ENCODE assay signal across 8 mouse cellular contexts in genomic region chr12:110845131-110845880, GRCm38 (mm10). TPM values are rescaled to one million over a fixed set of nuclear protein-coding genes. Genes with fewer than 3 reads are reported as not detected.
DNase-seq lines count a peak whose midpoint lies in the region; ATAC-seq and TF ChIP-seq lines count a peak whose summit lies in the region.

No protein-coding gene starts in this region.

- peak; percentile 65 for DNase-seq in CD4-positive helper T cell, adult 2 months (ENCODE audit: low read depth, low spot score)
- peak; percentile 96 for DNase-seq in c-Kit-negative CD71-positive TER-119-positive erythroid progenitor cells, embryonic 14.5 days (ENCODE audit: low read depth, low spot score)
- peak; percentile 94 for DNase-seq in fibroblast of lung, adult 2 months (ENCODE audit: low read depth)
- DNase-seq in kidney, postnatal 25 days = peak; percentile 95 to 97
- DNase-seq in liver, embryonic 14.5 days (ENCODE audit: low read depth in 3 of 3, low spot score in 3 of 3) = peak; percentile 92 to 94 (median 92)
- peak; percentile 92 for DNase-seq in neural tube, embryonic 11.5 days (ENCODE audit: low spot score)
- DNase-seq in stomach, postnatal 0 days (ENCODE audit: low spot score) = peak; percentile 98

- no peaks in the 10 kb centered on the region for H3K9me3 ChIP-seq in heart, embryonic 14.5 days (ENCODE audit: control insufficient read depth, low read length)
- no peaks in the 10 kb centered on the region for H3K9me3 ChIP-seq in liver, embryonic 14.5 days (ENCODE audit: control insufficient read depth, low read length)
- no peaks in the 10 kb centered on the region for H3K9me3 ChIP-seq in neural tube, embryonic 11.5 days (ENCODE audit: control insufficient read depth, low read length)
- no peaks in the 10 kb centered on the region for H3K9me3 ChIP-seq in stomach, postnatal 0 days (ENCODE audit: control insufficient read depth, low read length)

- H3K27me3 ChIP-seq in heart, embryonic 14.5 days (ENCODE audit: control insufficient read depth, insufficient read depth, low read length) = no peaks in the 10 kb centered on the region
- H3K27me3 ChIP-seq in liver, embryonic 14.5 days (ENCODE audit: control insufficient read depth, insufficient read depth, low read length) = no peaks in the 10 kb centered on the region
- H3K27me3 ChIP-seq in neural tube, embryonic 11.5 days (ENCODE audit: control insufficient read depth, insufficient read depth, low read length) = peaks cover 7% of the 10 kb centered on the region; the same call in 1 of the 2 replicates
- H3K27me3 ChIP-seq in stomach, postnatal 0 days (ENCODE audit: control insufficient read depth, insufficient read depth, low read length) = no peaks in the 10 kb centered on the region

- H3K4me1 ChIP-seq in heart, embryonic 14.5 days (ENCODE audit: control insufficient read depth in 2 of 2, insufficient read depth in 2 of 2, low read length in 2 of 2) = peaks cover 7 to 10% of the 10 kb centered on the region in 2 experiments
- H3K4me1 ChIP-seq in liver, embryonic 14.5 days (replicated peaks; ENCODE audit: control insufficient read depth in 2 of 2, insufficient read depth in 2 of 2, low read length in 1 of 2) = peaks cover 9% of the 10 kb centered on the region in 2 experiments
- H3K4me1 ChIP-seq in neural tube, embryonic 11.5 days (ENCODE audit: control insufficient read depth, insufficient read depth, low read length) = peaks cover 10% of the 10 kb centered on the region; the same call in 1 of the 2 replicates
- H3K4me1 ChIP-seq in stomach, postnatal 0 days (replicated peaks; ENCODE audit: control insufficient read depth, insufficient read depth) = peaks cover 2% of the 10 kb centered on the region; the same call in 1 of the 2 replicates

- peak overlapping the region; percentile 79 for H3K9ac ChIP-seq in heart, embryonic 14.5 days (ENCODE audit: low read length)
- H3K9ac ChIP-seq in liver, embryonic 14.5 days (replicated peaks) = peak overlapping the region; percentile 75
- H3K9ac ChIP-seq in neural tube, embryonic 11.5 days (ENCODE audit: low read length) = peak overlapping the region; percentile 44
- H3K9ac ChIP-seq in stomach, postnatal 0 days (ENCODE audit: low read length) = peak overlapping the region; percentile 65

- 0% methylated on average over 36 of the region's 36 CpGs for WGBS in heart, embryonic 14.5 days
- under 1% methylated on average over 36 of the region's 36 CpGs for WGBS in liver, embryonic 14.5 days (ENCODE audit: insufficient replicate concordance)
- under 1% methylated on average over 36 of the region's 36 CpGs for WGBS in neural tube, embryonic 11.5 days
- under 1% methylated on average over 36 of the region's 36 CpGs for WGBS in stomach, postnatal 0 days

- H3K4me3 ChIP-seq in heart, embryonic 14.5 days (ENCODE audit: control insufficient read depth in 1 of 2, insufficient read depth in 1 of 2, low read depth in 1 of 2, low read length in 2 of 2) = peak overlapping the region; percentile 56 to 60
- peak overlapping the region; percentile 62 to 68 for H3K4me3 ChIP-seq in liver, embryonic 14.5 days (ENCODE audit: insufficient read depth in 1 of 2, low read depth in 2 of 2, low read length in 2 of 2)
- peak overlapping the region; percentile 33 for H3K4me3 ChIP-seq in neural tube, embryonic 11.5 days (ENCODE audit: low read depth, low read length)
- H3K4me3 ChIP-seq in stomach, postnatal 0 days (ENCODE audit: low read depth, low read length) = peak overlapping the region; percentile 56

- H3K4me2 ChIP-seq in heart, embryonic 14.5 days (ENCODE audit: low read length) = peak overlapping the region; percentile 91
- H3K4me2 ChIP-seq in liver, embryonic 14.5 days (ENCODE audit: low read depth) = peak overlapping the region; percentile 99
- H3K4me2 ChIP-seq in neural tube, embryonic 11.5 days (ENCODE audit: low read depth) = peak overlapping the region; percentile 64
- peak overlapping the region; percentile 78 for H3K4me2 ChIP-seq in stomach, postnatal 0 days (replicated peaks; ENCODE audit: low read depth)

- TF ChIP-seq CTCF in liver, embryonic 14.5 days (IDR thresholded peaks at IDR 0.05; ENCODE audit: low read depth) = no peak
- no peak for TF ChIP-seq CTCF in stomach, postnatal 0 days (IDR thresholded peaks at IDR 0.05; ENCODE audit: low read depth)

- ATAC-seq in heart, embryonic 14.5 days (ENCODE audit: insufficient number of reproducible peaks, insufficient read depth, low FRiP score, low read depth) = peak; percentile 91
- ATAC-seq in liver, embryonic 14.5 days (ENCODE audit: insufficient read depth) = peak; percentile 90
- ATAC-seq in neural tube, embryonic 11.5 days (ENCODE audit: insufficient read depth, low FRiP score, low TSS enrichment) = peak; percentile 67
- peak; percentile 94 for ATAC-seq in stomach, postnatal 0 days (ENCODE audit: low FRiP score, low TSS enrichment)

- no peaks in the 10 kb centered on the region for H3K36me3 ChIP-seq in heart, embryonic 14.5 days (ENCODE audit: control insufficient read depth, insufficient read depth, low read length)
- H3K36me3 ChIP-seq in liver, embryonic 14.5 days (replicated peaks; ENCODE audit: control insufficient read depth, insufficient read depth, low read depth) = no peaks in the 10 kb centered on the region
- H3K36me3 ChIP-seq in neural tube, embryonic 11.5 days (ENCODE audit: control insufficient read depth, insufficient read depth, low read length) = no peaks in the 10 kb centered on the region
- no peaks in the 10 kb centered on the region for H3K36me3 ChIP-seq in stomach, postnatal 0 days (ENCODE audit: control insufficient read depth, insufficient read depth, low read length)

- peak; percentile 33; the same call in 1 of the 2 replicates for TF ChIP-seq EP300 in liver, embryonic 14.5 days (IDR thresholded peaks at IDR 0.05; ENCODE audit: low read depth)
- TF ChIP-seq EP300 in stomach, postnatal 0 days (optimal IDR thresholded peaks at IDR 0.05) = no peak

- peak overlapping the region; percentile 83 to 85 for H3K27ac ChIP-seq in heart, embryonic 14.5 days (replicated peaks in 1 of 2; ENCODE audit: control insufficient read depth in 1 of 2, insufficient read depth in 1 of 2, low read depth in 2 of 2, low read length in 2 of 2)
- H3K27ac ChIP-seq in liver, embryonic 14.5 days = peak overlapping the region; percentile 59
- no peak overlapping the region for H3K27ac ChIP-seq in neural tube, embryonic 11.5 days (ENCODE audit: low read depth, low read length)
- H3K27ac ChIP-seq in stomach, postnatal 0 days (replicated peaks) = peak overlapping the region; percentile 88

RNA-seq across cellular contexts. Expression of gene Mok, which starts 4.6 kb away (rescaled TPM):
- 3.5 and 4.7 TPM in 2 replicates for polyA plus RNA-seq in heart, embryonic 14.5 days (2014; fragmentation: Nextera tagmentation; extraction: Ambion mirVana)
- polyA plus RNA-seq in liver, embryonic 14.5 days (2012; rRNA removed) = 0.18 and 0.24 TPM in 2 replicates
- polyA plus RNA-seq in liver, embryonic 14.5 days (2014; fragmentation: Nextera tagmentation; extraction: Ambion mirVana) = 0.23 and 0.43 TPM in 2 replicates
- 9.0 and 11.3 TPM in 2 replicates for polyA plus RNA-seq in neural tube, embryonic 11.5 days (2014; fragmentation: Nextera tagmentation; extraction: Ambion mirVana)
- 0.95 and 0.97 TPM in 2 replicates for polyA plus RNA-seq in stomach, postnatal 0 days (2015; fragmentation: Nextera tagmentation; extraction: Ambion mirVana)

RNA-seq across cellular contexts. Expression of gene Zfp839, which starts 4.7 kb away (rescaled TPM):
- polyA plus RNA-seq in heart, embryonic 14.5 days (2014; fragmentation: Nextera tagmentation; extraction: Ambion mirVana) = 4.6 TPM in 2 replicates
- polyA plus RNA-seq in liver, embryonic 14.5 days (2012; rRNA removed) = 1.4 and 1.9 TPM in 2 replicates
- 0.62 and 0.67 TPM in 2 replicates for polyA plus RNA-seq in liver, embryonic 14.5 days (2014; fragmentation: Nextera tagmentation; extraction: Ambion mirVana)
- 3.0 and 3.7 TPM in 2 replicates for polyA plus RNA-seq in neural tube, embryonic 11.5 days (2014; fragmentation: Nextera tagmentation; extraction: Ambion mirVana)
- polyA plus RNA-seq in stomach, postnatal 0 days (2015; fragmentation: Nextera tagmentation; extraction: Ambion mirVana) = 2.3 and 2.5 TPM in 2 replicates

RNA-seq across cellular contexts. Expression of gene Cinp, which starts 43.6 kb away (rescaled TPM):
- polyA plus RNA-seq in heart, embryonic 14.5 days (2014; fragmentation: Nextera tagmentation; extraction: Ambion mirVana) = 67.0 and 70.3 TPM in 2 replicates
- 31.0 and 42.9 TPM in 2 replicates for polyA plus RNA-seq in liver, embryonic 14.5 days (2012; rRNA removed)
- polyA plus RNA-seq in liver, embryonic 14.5 days (2014; fragmentation: Nextera tagmentation; extraction: Ambion mirVana) = 65.1 and 68.2 TPM in 2 replicates
- 76.2 and 85.3 TPM in 2 replicates for polyA plus RNA-seq in neural tube, embryonic 11.5 days (2014; fragmentation: Nextera tagmentation; extraction: Ambion mirVana)
- polyA plus RNA-seq in stomach, postnatal 0 days (2015; fragmentation: Nextera tagmentation; extraction: Ambion mirVana) = 42.5 and 43.8 TPM in 2 replicates

RNA-seq across cellular contexts. Expression of gene Tecpr2, which starts 43.8 kb away (rescaled TPM):
- 2.3 and 2.8 TPM in 2 replicates for polyA plus RNA-seq in heart, embryonic 14.5 days (2014; fragmentation: Nextera tagmentation; extraction: Ambion mirVana)
- polyA plus RNA-seq in liver, embryonic 14.5 days (2012; rRNA removed) = 2.0 and 2.3 TPM in 2 replicates
- polyA plus RNA-seq in liver, embryonic 14.5 days (2014; fragmentation: Nextera tagmentation; extraction: Ambion mirVana) = 1.1 and 1.5 TPM in 2 replicates
- polyA plus RNA-seq in neural tube, embryonic 11.5 days (2014; fragmentation: Nextera tagmentation; extraction: Ambion mirVana) = 5.5 and 6.1 TPM in 2 replicates
- 1.1 and 1.2 TPM in 2 replicates for polyA plus RNA-seq in stomach, postnatal 0 days (2015; fragmentation: Nextera tagmentation; extraction: Ambion mirVana)
